Mouse (Mus musculus): ENCODE measurements around the gene Emc9.
A peak's percentile ranks its signal among the peaks of the same experiment; 100 is the strongest.

Emc9 gene

DNA sequence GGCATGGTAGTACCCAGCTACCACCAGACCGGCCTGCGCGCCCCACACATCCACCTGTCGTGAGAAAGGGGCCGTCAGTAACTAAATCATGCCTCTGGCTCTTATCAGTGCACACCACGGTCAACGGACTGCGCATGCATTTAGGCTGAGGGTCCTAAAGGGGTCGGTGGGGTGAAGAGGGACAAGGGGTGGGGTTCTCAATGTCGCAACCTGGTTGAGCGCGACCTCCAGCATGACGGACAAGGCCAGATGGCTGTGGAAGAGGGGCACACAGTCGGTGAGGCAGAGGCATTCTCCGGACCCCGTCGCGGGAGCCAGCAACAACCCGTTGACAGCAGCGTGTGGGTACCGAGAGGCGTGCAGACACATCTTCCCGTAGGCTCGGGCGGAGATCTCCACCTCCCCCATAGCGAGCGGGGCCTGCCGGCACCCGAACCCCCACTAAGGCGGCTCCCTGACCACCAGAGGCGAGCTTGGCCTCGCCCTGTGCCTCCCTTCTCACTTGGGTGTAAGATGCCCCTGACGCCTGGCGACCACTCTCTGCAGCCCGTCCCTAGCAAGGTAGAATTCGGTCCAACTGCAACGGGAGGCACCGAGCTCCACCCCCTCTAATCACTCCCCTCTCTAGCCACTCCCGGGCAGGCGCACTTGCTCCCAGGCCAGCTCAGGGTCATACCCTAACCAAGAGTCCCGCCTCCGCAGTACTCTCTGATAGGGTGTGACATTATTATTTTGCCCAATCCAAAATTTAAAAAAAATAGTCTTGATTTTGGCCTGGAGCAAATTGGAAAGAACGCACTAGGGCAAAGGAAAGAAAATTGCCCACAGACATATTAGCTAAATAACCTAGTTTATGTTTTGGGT lies at the start of gene Emc9:
Emc9 (minus strand) TSS at position 601 of the 864 bp plus-strand sequence.
- DNase-seq = peak; percentile 93

DNA sequence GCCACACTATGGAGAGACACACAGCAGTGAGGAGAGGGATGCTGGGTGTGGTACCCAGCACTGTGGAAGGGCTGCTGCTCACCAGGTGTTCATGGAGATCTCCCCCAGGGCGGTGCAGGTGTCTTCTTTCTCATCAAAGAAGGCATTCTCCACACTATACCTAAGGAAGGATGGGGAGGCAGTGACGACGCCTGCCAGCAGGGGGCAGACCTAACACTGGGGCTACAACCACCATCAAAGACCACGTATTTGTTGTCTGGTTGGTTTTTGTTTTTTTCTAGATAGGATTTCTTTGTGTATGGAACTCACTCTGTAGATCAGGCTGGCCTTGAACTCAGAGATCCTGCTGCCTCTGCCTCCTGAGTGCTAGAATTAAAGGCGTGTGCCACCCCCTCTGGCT lies 44.2 kb upstream of the Emc9 start:
- peak; percentile 68 for DNase-seq

DNA sequence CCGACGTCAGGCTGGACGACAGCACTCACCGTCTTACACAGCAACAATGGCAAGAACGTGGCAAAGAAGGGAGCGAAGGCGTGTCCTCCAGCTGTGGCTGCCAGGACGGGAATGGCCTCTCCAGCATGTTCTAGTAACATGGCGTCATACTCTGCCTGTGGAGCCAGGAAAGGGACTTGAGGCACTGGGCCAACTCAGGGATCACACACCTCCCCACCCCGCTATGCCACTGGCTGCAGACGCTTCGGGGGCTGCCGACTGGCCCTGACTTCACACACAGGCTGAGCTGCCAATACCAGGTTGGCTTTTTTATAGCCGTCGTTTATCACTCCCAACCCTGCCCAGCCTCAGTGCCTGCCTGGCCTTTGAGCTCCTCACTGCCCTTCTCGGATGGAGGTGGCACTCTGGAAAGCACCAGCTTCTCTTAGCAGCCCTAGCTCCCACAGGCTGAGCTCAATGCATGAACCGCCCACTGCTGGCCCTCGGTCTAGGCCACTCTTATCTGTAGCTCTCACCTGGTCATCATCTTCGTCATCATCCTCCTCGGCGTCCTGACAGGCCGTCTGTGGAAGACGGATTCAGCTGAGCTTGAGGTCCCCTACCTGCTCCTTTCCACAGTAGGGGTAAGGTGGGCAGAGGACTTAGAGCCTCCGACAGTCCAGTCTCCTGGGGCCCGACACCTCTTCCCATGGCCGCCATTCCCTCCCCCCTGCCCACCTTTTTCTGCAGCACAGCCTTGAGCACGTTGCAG lies 43.1 kb upstream of the Emc9 start:
- peak; percentile 29 for DNase-seq

DNA sequence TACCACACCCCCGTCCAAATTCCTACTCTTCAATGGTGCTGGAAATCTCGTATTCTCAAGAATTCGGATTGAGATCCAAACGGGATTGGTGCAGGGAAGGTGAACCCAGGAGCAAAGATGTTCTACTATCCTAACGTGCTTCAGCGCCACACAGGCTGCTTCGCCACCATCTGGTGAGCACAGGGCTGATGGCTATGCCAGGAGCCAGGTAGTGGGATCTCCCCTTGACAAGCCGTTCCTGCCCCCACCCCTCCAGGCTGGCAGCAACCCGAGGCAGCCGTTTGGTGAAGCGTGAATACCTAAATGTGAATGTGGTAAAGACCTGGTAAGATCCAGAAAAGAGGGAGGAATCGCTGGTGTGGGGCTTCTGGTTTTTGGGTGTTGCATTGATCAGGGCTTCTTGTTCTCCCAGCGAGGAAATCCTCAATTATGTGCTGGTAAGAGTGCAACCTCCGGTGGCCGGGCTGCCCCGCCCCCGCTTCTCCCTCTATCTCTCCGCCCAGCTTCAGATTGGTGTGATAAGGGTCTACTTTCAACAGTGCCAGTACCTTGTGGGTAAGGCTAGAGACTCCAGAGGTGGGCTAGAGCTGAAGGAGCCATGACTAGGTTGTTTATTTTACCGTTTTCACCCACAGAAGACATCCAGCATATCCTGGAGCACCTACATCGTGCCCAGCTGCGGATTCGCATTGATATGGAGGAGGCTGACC lies 33.5 kb upstream of the Emc9 start:
- DNase-seq = peak; percentile 75

DNA sequence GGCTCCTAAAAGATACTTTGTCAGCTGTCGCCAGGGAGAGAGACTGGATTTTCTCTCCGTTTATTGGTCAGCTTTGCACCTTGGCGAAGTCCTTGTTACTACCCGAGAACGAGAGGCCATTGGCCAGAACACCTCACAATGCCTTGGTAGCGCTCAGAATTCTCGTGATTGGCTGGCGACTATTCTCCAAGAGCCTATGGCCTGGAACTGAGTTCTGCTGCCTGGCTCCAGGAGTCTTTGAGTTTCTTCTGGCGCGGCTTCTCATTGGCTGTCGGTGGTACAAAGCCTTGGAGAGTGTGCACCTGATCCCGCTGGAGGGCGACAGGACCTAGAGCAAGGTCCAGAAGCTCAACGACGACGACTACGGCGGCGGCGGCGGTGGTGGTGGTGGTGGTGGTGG lies 32.7 kb upstream of the Emc9 start, which contains the start of gene Rec8:
Rec8 (plus strand) TSS at position 216 of the 400 bp plus-strand sequence.
- peak; percentile 75 for DNase-seq

DNA sequence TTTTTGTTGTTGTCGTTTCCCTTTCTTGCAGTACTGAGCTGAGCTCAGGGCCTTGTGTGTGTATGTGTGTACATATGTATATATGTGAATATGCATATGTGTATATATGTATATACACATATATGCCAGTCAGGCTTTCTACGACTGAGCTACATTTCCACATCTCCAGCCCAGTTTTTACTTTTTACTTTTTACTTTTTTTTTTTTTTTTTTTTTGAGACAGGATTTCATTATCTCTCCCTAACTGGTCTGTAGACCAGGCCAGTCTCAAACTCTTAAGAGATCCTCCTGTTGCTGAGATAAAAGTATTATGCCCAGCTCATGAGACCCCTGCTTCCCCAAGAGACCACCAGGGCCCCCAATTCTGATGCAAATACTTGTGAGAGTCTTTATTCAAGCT lies 31.7 kb upstream of the Emc9 start:
- DNase-seq = no peak

DNA sequence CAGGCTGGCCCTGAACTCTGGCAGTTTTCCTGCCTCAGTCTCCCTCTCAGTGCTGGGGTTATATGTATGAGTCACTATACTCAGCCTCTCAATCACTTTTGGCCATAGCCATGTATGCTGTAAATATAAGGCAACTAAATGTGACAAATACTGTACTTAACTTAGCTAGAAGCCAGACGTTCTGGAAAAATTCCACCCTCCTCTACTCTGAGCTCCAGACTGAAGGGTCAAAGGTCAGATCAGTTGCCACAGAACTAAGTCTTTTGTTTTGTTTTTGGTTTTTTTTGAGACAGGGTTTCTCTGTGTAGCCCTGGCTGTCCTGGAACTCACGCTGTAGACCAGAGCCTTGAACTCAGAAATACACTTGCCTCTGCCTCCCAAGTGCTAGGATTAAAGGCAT lies 30.8 kb upstream of the Emc9 start:
- DNase-seq = no peak

DNA sequence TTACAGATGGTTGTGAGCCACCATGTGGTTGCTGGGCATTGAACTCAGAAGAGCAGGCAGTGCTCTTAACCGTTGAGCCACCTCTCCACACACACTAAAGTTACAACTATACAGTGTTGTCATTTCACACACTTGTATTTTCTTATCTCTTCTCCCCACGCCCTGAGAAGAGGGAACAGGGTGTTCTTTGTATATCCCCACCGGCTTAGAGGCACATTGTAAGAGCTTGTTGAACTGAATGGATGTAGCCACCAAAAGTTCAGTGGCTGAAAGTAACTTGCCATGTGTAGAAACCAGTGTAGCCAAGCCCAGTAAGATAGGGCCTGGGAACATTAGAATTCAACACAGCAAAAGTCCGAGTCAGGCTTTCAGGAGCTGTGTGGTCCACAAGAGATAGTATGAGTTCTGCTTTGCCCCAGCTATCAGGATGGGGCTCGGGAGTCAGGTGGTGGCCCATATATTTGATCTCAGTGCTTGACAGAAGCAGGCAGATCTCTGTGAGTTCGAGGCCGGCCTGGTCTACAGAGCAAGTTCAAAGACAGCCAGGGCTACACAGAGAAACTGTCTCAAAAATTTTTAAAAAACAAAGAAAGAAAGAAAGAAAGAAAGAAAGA lies 29.6 kb upstream of the Emc9 start:
- DNase-seq = peak; percentile 61

DNA sequence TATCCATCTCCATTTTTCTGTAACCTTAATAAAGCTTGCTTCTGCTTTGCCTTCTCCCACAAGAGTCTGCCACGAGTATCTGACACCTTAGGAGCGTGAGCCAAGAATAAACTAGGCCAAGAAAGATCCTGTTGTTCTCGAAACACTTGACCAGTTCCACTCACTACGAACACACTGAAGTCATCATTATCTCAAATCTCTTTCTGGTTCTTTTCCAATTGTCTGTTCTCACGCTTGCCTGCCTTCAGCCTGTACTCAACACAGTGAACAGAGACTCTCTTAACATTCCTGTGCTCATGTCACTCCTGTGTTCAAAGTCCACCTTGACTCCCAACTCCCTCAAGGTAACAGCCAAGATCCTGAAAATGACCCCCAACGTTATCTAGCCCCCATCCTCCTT lies 28.2 kb upstream of the Emc9 start:
- DNase-seq = no peak

DNA sequence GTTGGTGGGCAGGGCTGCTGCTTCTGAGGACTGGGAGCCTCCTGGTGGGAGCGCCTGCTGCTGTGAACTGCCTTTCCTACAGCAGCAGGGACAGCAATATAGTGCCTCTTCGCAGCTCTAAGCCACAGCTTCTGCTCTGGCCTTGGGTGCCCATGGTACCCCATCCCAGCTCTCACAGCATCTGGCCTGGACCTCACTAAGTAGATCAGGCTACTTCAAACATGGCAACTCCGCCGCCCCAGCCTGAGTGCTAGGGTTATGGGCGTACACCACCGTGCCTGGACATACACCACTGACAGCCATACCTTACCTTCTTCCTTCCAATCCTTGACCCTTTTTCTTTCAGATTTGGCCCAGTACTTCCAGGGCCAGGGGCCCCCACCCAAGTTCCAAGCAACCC lies 23.2 kb upstream of the Emc9 start:
- DNase-seq = no peak

DNA sequence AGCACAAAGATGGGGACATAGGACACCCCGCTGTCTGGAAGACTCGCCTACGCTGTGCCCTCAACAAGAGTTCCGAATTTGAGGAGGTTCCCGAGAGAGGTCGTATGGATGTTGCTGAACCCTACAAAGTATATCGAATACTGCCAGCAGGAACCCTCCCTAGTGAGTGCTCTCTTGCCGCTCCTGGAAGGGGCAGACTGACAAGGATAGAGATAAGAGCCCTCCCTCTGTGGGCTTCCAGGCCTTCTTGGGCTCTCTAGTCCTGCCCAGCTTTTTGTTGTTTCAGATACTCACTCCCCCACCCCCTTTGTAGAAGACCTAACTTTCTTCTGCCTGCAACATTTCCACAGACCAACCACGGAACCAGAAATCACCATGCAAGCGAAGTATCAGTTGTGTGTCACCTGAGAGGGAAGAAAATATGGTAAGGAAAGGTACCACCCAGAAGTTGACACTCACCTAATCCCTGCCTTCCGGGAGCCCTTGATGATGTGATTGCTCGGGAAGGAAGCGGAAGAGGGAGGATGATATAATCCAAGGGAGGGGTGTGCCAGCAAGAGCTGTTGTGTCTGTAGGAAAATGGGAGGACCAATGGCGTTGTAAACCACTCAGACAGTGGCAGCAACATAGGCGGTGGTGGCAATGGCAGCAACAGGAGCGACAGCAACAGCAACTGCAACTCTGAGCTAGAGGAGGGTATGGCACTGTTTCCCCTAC lies 20.8 kb upstream of the Emc9 start:
- DNase-seq = peak; percentile 61

DNA sequence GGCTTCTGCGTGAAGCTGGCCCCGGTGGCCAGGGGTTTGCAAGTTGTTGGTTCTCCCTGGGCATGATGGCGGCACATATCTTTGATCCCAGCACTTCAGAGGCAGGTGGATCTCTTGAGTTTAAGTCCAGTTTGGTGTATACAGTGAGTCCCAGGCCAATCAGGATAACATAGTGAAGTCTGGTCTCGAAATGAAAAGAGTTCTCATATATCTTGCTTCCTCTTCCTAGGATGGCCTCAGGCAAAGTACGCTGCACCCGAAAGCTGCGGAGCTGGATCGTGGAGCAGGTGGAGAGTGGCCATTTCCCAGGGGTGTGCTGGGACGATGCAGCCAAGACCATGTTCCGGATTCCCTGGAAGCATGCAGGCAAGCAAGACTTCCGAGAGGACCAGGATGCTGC lies 19.7 kb upstream of the Emc9 start:
- no peak for DNase-seq

DNA sequence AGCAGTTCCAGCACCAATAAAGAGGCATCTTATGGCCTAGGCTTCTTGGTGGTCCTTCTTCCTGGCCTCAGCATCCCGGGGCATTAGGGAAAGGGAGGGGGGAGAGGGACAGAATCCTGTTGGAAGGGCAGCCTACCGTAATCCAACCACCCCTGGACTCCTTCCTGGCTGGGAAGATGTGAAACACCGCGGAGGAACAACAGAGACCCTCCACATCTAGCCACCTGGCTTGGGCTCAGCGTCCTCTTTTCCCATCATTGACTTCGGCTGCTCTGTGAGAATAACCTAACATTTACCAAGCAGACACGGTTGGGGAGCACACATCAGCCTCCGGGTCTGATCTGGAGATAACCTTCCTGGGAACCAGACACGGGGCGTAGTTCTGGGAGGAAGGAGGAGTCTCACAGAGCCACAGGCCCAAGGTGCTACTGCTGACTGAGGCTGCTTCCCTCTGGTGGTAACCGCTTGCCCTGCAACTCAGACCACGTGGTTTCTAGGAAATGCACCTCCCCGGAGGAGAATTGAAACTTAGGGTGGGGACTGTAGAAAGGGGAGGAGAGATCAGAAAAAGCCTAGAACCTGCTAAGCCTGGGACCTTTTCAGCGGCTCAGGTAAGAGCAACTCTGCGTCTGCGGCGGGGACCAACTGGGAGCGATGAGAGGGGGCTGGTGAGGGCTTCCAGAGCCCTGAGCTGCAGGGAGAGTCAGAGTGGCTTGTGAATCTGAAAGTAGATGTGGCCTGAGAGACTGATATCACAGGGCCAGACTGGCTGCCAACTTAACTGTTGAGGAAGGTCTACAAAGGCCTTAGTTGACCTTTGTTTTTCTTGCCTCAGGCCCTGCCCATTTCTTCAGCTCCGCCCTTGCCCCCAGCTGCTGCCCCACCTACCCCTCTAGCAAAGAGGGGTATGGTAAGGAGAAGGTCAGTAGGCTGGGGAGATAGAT lies 18.8 kb upstream of the Emc9 start:
- DNase-seq = peak; percentile 95

DNA sequence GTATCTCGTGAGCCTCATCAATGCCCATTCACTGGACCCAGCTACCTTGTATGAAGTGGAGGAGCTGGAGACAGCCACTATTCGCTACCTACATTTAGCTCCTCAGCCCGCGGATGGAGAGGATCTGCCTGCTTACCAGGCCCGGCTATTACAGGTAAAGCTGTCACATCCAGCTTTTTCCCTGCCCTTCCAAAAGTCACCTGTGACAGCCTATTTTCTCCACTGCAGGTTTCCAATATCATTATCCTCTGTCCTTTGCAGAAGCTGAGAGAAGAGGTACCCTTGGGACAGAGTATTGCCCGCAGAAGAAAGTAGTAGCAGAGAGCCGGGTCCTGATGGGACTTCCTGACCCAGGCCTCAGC lies 18.1 kb upstream of the Emc9 start, which contains the start of gene Irf9:
Irf9 (plus strand) TSS at position 301 of the 362 bp plus-strand sequence.
- DNase-seq = no peak

DNA sequence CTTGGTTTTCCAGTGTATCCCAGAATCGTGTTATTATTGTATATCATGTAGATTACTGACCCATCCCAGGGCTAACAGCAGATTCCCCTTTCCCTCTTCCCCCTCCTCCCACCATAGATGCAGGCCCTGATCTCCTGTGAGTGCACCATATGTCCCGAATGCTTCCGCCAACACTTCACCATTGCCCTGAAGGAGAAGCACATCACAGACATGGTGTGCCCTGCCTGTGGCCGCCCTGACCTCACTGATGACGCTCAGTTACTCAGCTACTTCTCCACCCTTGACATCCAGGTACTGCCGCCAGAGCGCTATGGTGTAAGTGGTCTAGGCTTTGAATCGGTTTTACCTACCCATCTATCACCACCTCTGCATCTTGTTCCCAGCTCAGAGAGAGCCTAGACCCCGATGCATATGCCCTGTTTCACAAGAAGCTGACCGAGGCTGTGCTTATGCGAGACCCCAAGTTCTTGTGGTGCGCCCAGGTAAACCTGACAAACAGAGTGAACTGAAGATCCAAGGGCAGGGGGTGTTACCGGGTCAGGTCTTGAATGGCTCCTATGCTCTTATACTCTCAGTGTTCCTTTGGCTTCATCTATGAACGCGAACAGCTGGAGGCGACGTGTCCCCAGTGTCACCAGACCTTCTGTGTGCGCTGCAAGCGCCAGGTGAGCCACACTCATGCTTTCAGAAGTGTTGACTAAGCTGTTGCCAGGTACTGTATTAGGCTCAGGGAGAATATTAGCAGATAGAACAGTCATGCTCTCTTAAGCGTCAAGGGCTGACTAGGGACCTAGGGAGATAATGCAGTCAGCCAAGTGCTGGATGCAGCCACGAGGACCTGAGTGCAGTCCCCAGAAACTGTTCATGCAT lies 13.7 kb upstream of the Emc9 start:
- DNase-seq = no peak

DNA sequence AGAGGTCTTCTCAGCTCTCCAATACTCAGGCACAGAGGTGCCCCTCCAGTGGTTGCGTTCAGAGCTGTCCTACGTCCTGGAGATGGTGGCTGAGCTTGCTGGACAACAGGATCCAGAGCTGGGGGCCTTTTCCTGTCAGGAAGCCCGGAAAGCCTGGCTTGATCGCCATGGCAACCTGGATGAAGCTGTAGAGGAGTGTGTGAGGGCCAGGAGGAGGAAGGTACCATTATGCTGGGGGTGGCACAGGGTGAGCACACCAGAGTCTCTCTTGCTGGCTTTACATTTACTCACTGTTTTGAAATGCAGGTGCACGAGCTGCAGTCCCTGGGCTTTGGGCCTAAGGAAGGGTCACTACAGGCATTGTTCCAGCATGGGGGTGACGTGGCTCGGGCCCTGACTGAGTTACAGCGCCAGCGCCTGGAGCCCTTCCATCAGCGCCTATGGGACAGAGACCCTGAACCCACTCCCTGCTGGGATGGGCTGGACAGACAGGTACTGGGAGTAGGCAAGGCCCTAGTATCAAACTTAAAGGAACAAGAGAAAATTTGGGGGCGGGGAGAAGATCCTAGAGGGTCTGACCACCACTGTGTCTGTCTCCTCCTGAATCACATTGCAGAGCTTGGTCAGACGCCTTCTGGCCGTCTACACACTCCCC lies 11.1 kb upstream of the Emc9 start:
- no peak for DNase-seq

DNA sequence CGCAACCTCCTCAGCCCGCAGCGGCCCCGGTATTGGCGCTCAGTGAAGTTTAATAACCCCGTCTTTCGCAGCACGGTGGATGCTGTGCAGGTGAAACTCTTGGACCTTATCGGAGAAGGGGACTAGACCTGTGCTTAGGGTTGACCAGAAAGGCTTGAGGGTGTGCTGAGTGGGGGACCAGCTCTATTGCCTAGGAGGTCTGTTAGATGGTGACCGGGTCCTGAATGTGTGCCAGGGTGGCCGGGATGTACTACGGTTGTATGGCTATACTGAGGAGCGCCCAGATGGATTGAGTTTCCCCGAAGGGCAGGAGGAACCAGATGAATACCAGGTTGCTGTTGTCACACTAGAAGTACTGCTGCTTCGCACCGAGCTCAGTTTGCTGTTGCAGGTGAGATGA lies 7.1 kb upstream of the Emc9 start:
- DNase-seq = no peak

DNA sequence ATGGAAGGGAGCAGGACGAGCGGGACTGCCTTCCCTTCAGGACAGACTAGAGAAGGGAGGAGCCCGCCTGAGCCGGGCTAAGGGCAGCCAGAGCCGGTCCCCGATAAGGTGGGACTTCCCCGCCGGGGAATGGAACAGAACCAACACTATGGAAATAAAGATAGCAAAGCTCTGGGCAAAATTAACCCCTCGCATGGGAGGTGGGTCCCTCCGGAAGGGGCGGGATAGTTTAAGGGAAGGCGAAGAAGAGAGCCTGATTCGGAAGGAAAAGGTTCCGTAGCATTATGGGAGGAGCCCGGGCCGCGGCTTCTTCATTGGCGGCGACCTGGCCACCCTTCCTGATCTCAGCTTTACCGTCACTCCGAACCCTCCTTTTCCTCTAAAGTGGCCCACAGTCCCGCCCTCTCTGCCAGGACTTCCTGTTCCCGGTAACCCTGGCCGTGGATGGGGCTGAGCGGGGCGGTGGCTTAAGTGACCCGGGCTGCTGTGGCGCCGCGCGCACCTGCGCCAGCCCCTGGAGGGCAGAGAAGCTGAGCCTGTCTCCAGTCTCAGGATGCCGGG lies 6.3 kb upstream of the Emc9 start, which contains the start of gene Rnf31:
Rnf31 (plus strand) TSS at position 378 of the 561 bp plus-strand sequence.
- peak; percentile 96 for DNase-seq

DNA sequence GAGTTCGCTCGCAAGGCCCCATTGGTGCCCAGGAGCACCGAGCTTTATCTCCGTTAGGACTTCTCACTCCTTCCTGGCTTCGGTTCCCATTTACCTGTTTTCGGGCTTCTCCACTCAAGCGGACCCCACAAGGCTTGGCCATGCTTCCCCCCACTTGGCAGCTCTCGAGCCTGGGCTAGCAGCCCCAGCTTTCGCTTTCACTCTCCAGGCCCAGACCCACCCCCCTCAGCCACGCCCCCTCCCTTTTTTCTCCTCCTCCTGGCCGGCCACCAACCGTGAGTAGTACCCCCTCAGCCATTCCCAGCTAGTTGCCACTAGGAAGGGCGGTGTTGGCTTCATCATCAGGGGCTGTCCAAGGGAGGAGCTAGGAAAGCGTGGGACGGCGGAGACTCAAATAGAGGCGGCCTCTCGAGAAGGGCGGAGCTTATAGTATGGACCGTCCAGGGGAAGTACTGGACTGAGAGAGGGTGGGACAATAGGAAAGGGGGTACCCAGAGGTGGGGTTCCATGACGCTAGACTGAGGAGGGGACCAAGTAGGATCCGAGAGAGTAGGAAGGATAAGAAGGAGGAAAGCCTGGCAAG lies 5.7 kb upstream of the Emc9 start, which contains the start of gene Psme2:
Psme2 (minus strand) TSS at position 366 of the 583 bp plus-strand sequence.
- DNase-seq = peak; percentile 95
